Comparison of ENCODE assay signal across 21 mouse cellular contexts in the genomic region with DNA sequence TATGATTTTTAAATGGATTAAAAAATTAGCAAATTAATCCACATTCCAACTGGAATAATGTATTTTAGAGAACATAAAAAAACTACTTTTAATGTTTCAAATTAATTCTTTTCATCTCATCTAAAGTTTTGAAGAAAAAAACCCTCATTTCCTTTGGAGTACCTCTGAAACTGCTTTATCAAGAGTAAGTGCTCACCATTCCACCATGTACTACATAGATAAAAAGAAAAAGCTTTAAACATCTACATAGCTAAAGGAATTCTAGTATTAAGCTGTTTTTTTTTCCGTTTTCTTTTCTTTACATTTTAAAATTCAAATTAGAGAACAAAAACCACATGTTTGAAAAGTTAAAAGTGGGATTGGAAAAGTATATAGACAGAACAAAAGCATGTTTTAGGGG.
"Had no signal": no experiment of that assay in that cellular context is flagged by ENCODE, and none has a peak within 500 bp of the region (broad histone marks: within the 10 kb centered on the region; RNA-seq: fewer than 3 reads in every experiment).

No protein-coding gene starts in this region.

- H3K4me3 ChIP-seq: layer of hippocampus, adult 2 months; limb, embryonic 12.5 days; limb, embryonic 15.5 days; megakaryocyte, embryonic 14.5 days; midbrain, embryonic 12.5 days; midbrain, embryonic 15.5 days; neural tube, embryonic 12.5 days; neural tube, embryonic 15.5 days; stomach, embryonic 15.5 days had no signal

- H3K27me3 ChIP-seq: limb, embryonic 12.5 days; limb, embryonic 15.5 days; megakaryocyte, embryonic 14.5 days; midbrain, embryonic 12.5 days; midbrain, embryonic 15.5 days; neural tube, embryonic 12.5 days; neural tube, embryonic 15.5 days; stomach, embryonic 15.5 days had no signal

- ATAC-seq: intestine, postnatal 0 days; midbrain, embryonic 15.5 days had no signal

- H3K9ac ChIP-seq: limb, embryonic 12.5 days; limb, embryonic 15.5 days; midbrain, embryonic 12.5 days; midbrain, embryonic 15.5 days; neural tube, embryonic 12.5 days; neural tube, embryonic 15.5 days; stomach, embryonic 15.5 days had no signal

- H3K4me1 ChIP-seq: limb, embryonic 12.5 days; limb, embryonic 15.5 days; midbrain, embryonic 12.5 days; midbrain, embryonic 15.5 days; neural tube, embryonic 12.5 days; neural tube, embryonic 15.5 days; stomach, embryonic 15.5 days had no signal

- H3K27ac ChIP-seq: kidney, postnatal 0 days; layer of hippocampus, adult 2 months; limb, embryonic 12.5 days; limb, embryonic 15.5 days; macrophage; midbrain, embryonic 12.5 days; midbrain, embryonic 15.5 days; neural tube, embryonic 12.5 days; neural tube, embryonic 15.5 days; stomach, embryonic 15.5 days had no signal

- DNase-seq: kidney, adult 2 months; kidney, postnatal 25 days; layer of hippocampus, adult 9-11 months; left cerebral cortex, postnatal 4 days; lung, adult 2 months; right cerebral cortex, adult 18-20 months; right cerebral cortex, postnatal 14 days; right cerebral cortex, postnatal 4 days; thymus, postnatal 25 days had no signal

- H3K4me2 ChIP-seq: limb, embryonic 12.5 days; limb, embryonic 15.5 days; midbrain, embryonic 12.5 days; midbrain, embryonic 15.5 days; neural tube, embryonic 12.5 days; neural tube, embryonic 15.5 days; stomach, embryonic 15.5 days had no signal

- H3K9me3 ChIP-seq: limb, embryonic 12.5 days; limb, embryonic 15.5 days; megakaryocyte, embryonic 14.5 days; midbrain, embryonic 12.5 days; midbrain, embryonic 15.5 days; neural tube, embryonic 12.5 days; neural tube, embryonic 15.5 days; stomach, embryonic 15.5 days had no signal
